Mouse (Mus musculus): Measurements from ENCODE around the gene Wars2. TPM values are rescaled to one million over a fixed set of nuclear protein-coding genes. Genes with fewer than 3 reads are reported as not detected.

Wars2 gene
- polyA plus RNA-seq (2012): 0.59 and 0.70 TPM in 2 replicates

GRCm38 (mm10) chr3:99140940-99141854 lies at the start of gene Wars2:
Gene Wars2 (plus strand): TSS chr3:99141068.

GRCm38 (mm10) chr3:99240213-99240720 lies 99.4 kb downstream of the Wars2 start, which contains the start of gene Tbx15:
Gene Tbx15 (plus strand): TSS chr3:99240381.

Other genes with a start within 250 kb of the Wars2 start
- gene Hao2, start 247.8 kb upstream of the Wars2 start, polyA plus RNA-seq (2012): not detected in 2 replicates
- not detected in 2 replicates for gene Tbx15, start 99.3 kb downstream of the Wars2 start, polyA plus RNA-seq (2012)